ENCODE assay signal across 8 mouse cellular contexts in the genomic region with DNA sequence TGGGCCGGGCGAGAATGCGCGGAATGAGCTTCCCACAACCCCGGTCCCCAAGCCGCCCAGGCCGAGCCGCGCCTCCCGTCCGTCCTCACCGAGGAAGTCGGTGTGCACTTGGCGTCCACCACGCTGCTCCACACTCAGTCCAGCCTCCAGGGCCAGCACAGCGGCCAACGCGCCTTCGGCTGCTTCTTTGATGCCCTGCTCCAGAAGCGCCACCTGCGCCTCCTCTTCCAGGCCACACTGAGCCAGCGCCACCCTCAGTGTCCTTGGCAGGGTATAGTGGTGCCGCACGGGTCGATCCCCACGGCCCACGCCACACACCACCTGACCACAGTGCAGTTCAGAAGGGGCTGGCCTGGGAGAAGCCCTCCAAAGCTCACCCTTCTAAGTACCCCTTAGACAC. TPM values are rescaled to one million over a fixed set of nuclear protein-coding genes. Genes with fewer than 3 reads are reported as not detected.
DNase-seq lines count a peak whose midpoint lies in the region; ATAC-seq and TF ChIP-seq lines count a peak whose summit lies in the region.

No protein-coding gene starts in this region.

- peak overlapping the region; percentile 50 for H3K4me3 ChIP-seq in thymus, adult 2 months (ENCODE audit: control insufficient read depth, insufficient read depth, low read length)
- H3K4me3 ChIP-seq in limb, embryonic 12.5 days (replicated peaks), result peak overlapping the region; percentile 46
- peak overlapping the region; percentile 39 for H3K4me3 ChIP-seq in stomach, embryonic 14.5 days (ENCODE audit: low read depth, low read length)

- H3K9me3 ChIP-seq in limb, embryonic 12.5 days, result no peaks in the 10 kb centered on the region
- H3K9me3 ChIP-seq in stomach, embryonic 14.5 days (ENCODE audit: control insufficient read depth, low read depth, low read length), result no peaks in the 10 kb centered on the region

- ATAC-seq in frontal cortex, adult (ENCODE audit: low TSS enrichment), result peak; percentile 23; the same call in 1 of the 2 replicates
- peak; percentile 38 for ATAC-seq in limb, embryonic 12.5 days (ENCODE audit: insufficient number of reproducible peaks, insufficient read depth, low FRiP score, low TSS enrichment, low read depth)
- peak; percentile 23 for ATAC-seq in stomach, embryonic 14.5 days (ENCODE audit: insufficient number of reproducible peaks, insufficient read depth, low FRiP score, low read depth)

- peak overlapping the region; percentile 5; the same call in 1 of the 2 replicates for H3K27ac ChIP-seq in thymus, adult 2 months (ENCODE audit: control insufficient read depth, insufficient read depth, low read length)
- peak overlapping the region; percentile 88 for H3K27ac ChIP-seq in limb, embryonic 12.5 days
- peak overlapping the region; percentile 87 for H3K27ac ChIP-seq in stomach, embryonic 14.5 days (ENCODE audit: low read length)

- H3K36me3 ChIP-seq in thymus, adult 2 months (ENCODE audit: control insufficient read depth, insufficient read depth, low read length), result no peaks in the 10 kb centered on the region
- no peaks in the 10 kb centered on the region for H3K36me3 ChIP-seq in limb, embryonic 12.5 days
- no peaks in the 10 kb centered on the region for H3K36me3 ChIP-seq in stomach, embryonic 14.5 days (ENCODE audit: control insufficient read depth, insufficient read depth, low read length)

- no peak for TF ChIP-seq POLR2A in thymus, adult 2 months (IDR thresholded peaks at IDR 0.05; ENCODE audit: control insufficient read depth, extremely low read depth, insufficient read depth, low read length, poor library complexity)

- H3K9ac ChIP-seq in limb, embryonic 12.5 days (replicated peaks), result peak overlapping the region; percentile 77
- peak overlapping the region; percentile 75 for H3K9ac ChIP-seq in stomach, embryonic 14.5 days (replicated peaks; ENCODE audit: low read depth, low read length)

- DNase-seq in frontal cortex, postnatal 36 days (ENCODE audit: low spot score in 2 of 2), result no peak
- DNase-seq in thymus, adult 2 months, result no peak
- DNase-seq in thymus, postnatal 0 days (ENCODE audit: low spot score), result no peak
- no peak for DNase-seq in frontal cortex, postnatal 14 days (ENCODE audit: low spot score in 2 of 2)
- no peak for DNase-seq in adipocyte (ENCODE audit: low spot score)

- peaks cover 25% of the 10 kb centered on the region for H3K4me1 ChIP-seq in thymus, adult 2 months (replicated peaks; ENCODE audit: control insufficient read depth, insufficient read depth, low read length)
- peaks cover 16% of the 10 kb centered on the region for H3K4me1 ChIP-seq in limb, embryonic 12.5 days (replicated peaks)
- peaks cover 7% of the 10 kb centered on the region; the same call in 1 of the 2 replicates for H3K4me1 ChIP-seq in stomach, embryonic 14.5 days (ENCODE audit: control insufficient read depth, insufficient read depth, low read length)

- H3K4me2 ChIP-seq in limb, embryonic 12.5 days, result peak overlapping the region; percentile 83
- peak overlapping the region; percentile 89 for H3K4me2 ChIP-seq in stomach, embryonic 14.5 days (replicated peaks; ENCODE audit: low read depth, low read length)

- WGBS in thymus, adult 2 months, result 3% methylated on average over 27 of the region's 27 CpGs
- 8% methylated on average over 27 of the region's 27 CpGs for WGBS in limb, embryonic 12.5 days
- 11% methylated on average over 26 of the region's 27 CpGs for WGBS in stomach, embryonic 14.5 days

- no peaks in the 10 kb centered on the region for H3K27me3 ChIP-seq in thymus, adult 2 months (ENCODE audit: control insufficient read depth, insufficient read depth, low read length)
- 0 out of 2 replicates have a peak, but pooled peaks cover 2% of the 10 kb centered on the region for H3K27me3 ChIP-seq in limb, embryonic 12.5 days
- no peaks in the 10 kb centered on the region for H3K27me3 ChIP-seq in stomach, embryonic 14.5 days (ENCODE audit: control insufficient read depth, insufficient read depth, low read length)

- no peak for TF ChIP-seq CTCF in thymus, adult 2 months (IDR thresholded peaks at IDR 0.05; ENCODE audit: borderline replicate concordance, control insufficient read depth, extremely low read depth, insufficient read depth, low read length, poor library complexity)

RNA-seq across cellular contexts. Expression of a gene that starts 5.5 kb away (rescaled TPM):
- polyA plus RNA-seq in thymus, adult 2 months (2012; rRNA removed), result 92.9 and 95.5 TPM in 2 replicates
- polyA plus RNA-seq in thymus, postnatal 0 days (2015; fragmentation: Nextera tagmentation; extraction: Ambion mirVana), result 6.8 and 10.4 TPM in 2 replicates
- polyA plus RNA-seq in limb, embryonic 12.5 days (2016; fragmentation: Nextera tagmentation; extraction: Ambion mirVana), result 2.3 and 3.1 TPM in 2 replicates
- polyA plus RNA-seq in stomach, embryonic 14.5 days (2014; fragmentation: Nextera tagmentation; extraction: Ambion mirVana), result 0.90 and 1.3 TPM in 2 replicates

RNA-seq across cellular contexts. Expression of a gene that starts 6.7 kb away (rescaled TPM):
- 97.8 and 102 TPM in 2 replicates for polyA plus RNA-seq in thymus, adult 2 months (2012; rRNA removed)
- 36.4 and 41.8 TPM in 2 replicates for polyA plus RNA-seq in thymus, postnatal 0 days (2015; fragmentation: Nextera tagmentation; extraction: Ambion mirVana)
- polyA plus RNA-seq in limb, embryonic 12.5 days (2016; fragmentation: Nextera tagmentation; extraction: Ambion mirVana), result 63.3 and 69.4 TPM in 2 replicates
- 35.8 and 38.9 TPM in 2 replicates for polyA plus RNA-seq in stomach, embryonic 14.5 days (2014; fragmentation: Nextera tagmentation; extraction: Ambion mirVana)

RNA-seq across cellular contexts. Expression of a gene that starts 16.4 kb away (rescaled TPM):
- polyA plus RNA-seq in thymus, adult 2 months (2012; rRNA removed), result 1,512 and 1,655 TPM in 2 replicates
- 929 and 954 TPM in 2 replicates for polyA plus RNA-seq in thymus, postnatal 0 days (2015; fragmentation: Nextera tagmentation; extraction: Ambion mirVana)
- polyA plus RNA-seq in limb, embryonic 12.5 days (2016; fragmentation: Nextera tagmentation; extraction: Ambion mirVana), result 1.3 and 1.4 TPM in 2 replicates
- 1.9 and 2.6 TPM in 2 replicates for polyA plus RNA-seq in stomach, embryonic 14.5 days (2014; fragmentation: Nextera tagmentation; extraction: Ambion mirVana)

RNA-seq across cellular contexts. Expression of a gene that starts 21.3 kb away (rescaled TPM):
- polyA plus RNA-seq in thymus, adult 2 months (2012; rRNA removed), result 622 and 718 TPM in 2 replicates
- polyA plus RNA-seq in thymus, postnatal 0 days (2015; fragmentation: Nextera tagmentation; extraction: Ambion mirVana), result 322 and 323 TPM in 2 replicates
- polyA plus RNA-seq in limb, embryonic 12.5 days (2016; fragmentation: Nextera tagmentation; extraction: Ambion mirVana), result 0.60 and 1.5 TPM in 2 replicates
- 1.5 and 2.5 TPM in 2 replicates for polyA plus RNA-seq in stomach, embryonic 14.5 days (2014; fragmentation: Nextera tagmentation; extraction: Ambion mirVana)

RNA-seq across cellular contexts. Expression of a gene that starts 21.4 kb away (rescaled TPM):
- 508 and 533 TPM in 2 replicates for polyA plus RNA-seq in thymus, adult 2 months (2012; rRNA removed)
- 184 and 207 TPM in 2 replicates for polyA plus RNA-seq in thymus, postnatal 0 days (2015; fragmentation: Nextera tagmentation; extraction: Ambion mirVana)
- 125 and 131 TPM in 2 replicates for polyA plus RNA-seq in limb, embryonic 12.5 days (2016; fragmentation: Nextera tagmentation; extraction: Ambion mirVana)
- 149 and 152 TPM in 2 replicates for polyA plus RNA-seq in stomach, embryonic 14.5 days (2014; fragmentation: Nextera tagmentation; extraction: Ambion mirVana)

Comparison
In these comparisons a context has a peak if more than half of its experiments do, and no peak if none do; other contexts are left out.
1. H3K27ac ChIP-seq: peak in every context shown above with its lines; median percentile 88 in limb, embryonic 12.5 days; 87 in stomach, embryonic 14.5 days; 5 in thymus, adult 2 months.
2. RNA of a gene that starts 16.4 kb away (polyA plus RNA-seq): 1,512 to 1,655 TPM in thymus, adult 2 months and 929 to 954 TPM in thymus, postnatal 0 days; 1.9 to 2.6 TPM in stomach, embryonic 14.5 days and 1.3 to 1.4 TPM in limb, embryonic 12.5 days; every median in the first group is over 100 times any median in the second.
3. Peak in every context shown above with its lines, with median percentiles within 50 percentile points of each other: ATAC-seq and H3K4me3 ChIP-seq.